Mouse (Mus musculus): ENCODE data around the gene Taf5l.

- TF ChIP-seq CTCF (IDR thresholded peaks at IDR 0.05; ENCODE audit: low read depth) (peak; percentile 16; the same call in 1 of the 2 replicates), EP300 (IDR thresholded peaks at IDR 0.05; ENCODE audit: low read depth) (no peak)
Measured at GRCm38 (mm10) chr8:124020439-124021236, 559 bp downstream of the Taf5l start.

All from liver, postnatal 0 days (tissue).